Mouse (Mus musculus) embryonic facial prominence, embryonic 15.5 days (tissue): ENCODE data around the gene Cnnm3. TPM values are rescaled to one million over a fixed set of nuclear protein-coding genes. Genes with fewer than 3 reads are reported as not detected.

ENCODE experiments used
- ATAC-seq: fragments of 200-750 bp; cut with Nextera tagmentation; 2 replicates; pipeline ENCODE4 v1.8.0; 2017; ENCODE audit warnings: low read depth, moderate TSS enrichment; ENCODE audit not compliant: insufficient number of reproducible peaks, low FRiP score, low TSS enrichment
- H3K27ac ChIP-seq: fragments of 300-500 bp; sonication (generic); replicated peaks from 2 replicates; pipeline ENCODE4 v1.5.1; 2015; ENCODE audit warnings: mild to moderate bottlenecking, inconsistent platforms
- H3K27me3 ChIP-seq: fragments of 300-500 bp; sonication (generic); 2 replicates; pipeline ENCODE4 v1.6.1; 2015; ENCODE audit warnings: inconsistent platforms
- H3K36me3 ChIP-seq: fragments of 300-500 bp; sonication (generic); 2 replicates; pipeline ENCODE4 v1.6.1; 2015; ENCODE audit warnings: mild to moderate bottlenecking, inconsistent platforms
- H3K4me1 ChIP-seq: fragments of 300-500 bp; sonication (generic); 2 replicates; pipeline ENCODE4 v1.6.1; 2015; ENCODE audit warnings: inconsistent platforms
- H3K4me2 ChIP-seq: fragments of 300-500 bp; sonication (generic); replicated peaks from 2 replicates; pipeline ENCODE4 v1.6.1; 2015; ENCODE audit warnings: mild to moderate bottlenecking, inconsistent platforms
- H3K4me3 ChIP-seq: fragments of 300-500 bp; sonication (generic); replicated peaks from 2 replicates; pipeline ENCODE4 v1.5.1; 2015; ENCODE audit warnings: mild to moderate bottlenecking, inconsistent platforms
- H3K9ac ChIP-seq: fragments of 300-500 bp; sonication (generic); 2 replicates; pipeline ENCODE4 v1.6.1; 2015; ENCODE audit warnings: inconsistent platforms
- H3K9me3 ChIP-seq: fragments of 300-500 bp; sonication (generic); replicated peaks from 2 replicates; pipeline ENCODE4 v1.6.1; 2016; ENCODE audit warnings: inconsistent platforms
- WGBS: fragments of 180-500 bp; shearing (Covaris S2); methylation state at CpG from one replicate; pipeline ENCODE4 v1.1.7; 2015; 5-methylcytosine and 5-hydroxymethylcytosine counted together
- polyA plus RNA-seq: library from polyadenylated mRNA; unstranded; fragments of >200 nt; fragmentation: Nextera tagmentation; extraction: Ambion mirVana; gene quantifications from 2 replicates; pipeline ENCODE4 v1.2.1, GENCODE M21; 2015

The Cnnm3 gene
- polyA plus RNA-seq, 1 experiment from 2014 or later, result 3.8 TPM

DNA sequence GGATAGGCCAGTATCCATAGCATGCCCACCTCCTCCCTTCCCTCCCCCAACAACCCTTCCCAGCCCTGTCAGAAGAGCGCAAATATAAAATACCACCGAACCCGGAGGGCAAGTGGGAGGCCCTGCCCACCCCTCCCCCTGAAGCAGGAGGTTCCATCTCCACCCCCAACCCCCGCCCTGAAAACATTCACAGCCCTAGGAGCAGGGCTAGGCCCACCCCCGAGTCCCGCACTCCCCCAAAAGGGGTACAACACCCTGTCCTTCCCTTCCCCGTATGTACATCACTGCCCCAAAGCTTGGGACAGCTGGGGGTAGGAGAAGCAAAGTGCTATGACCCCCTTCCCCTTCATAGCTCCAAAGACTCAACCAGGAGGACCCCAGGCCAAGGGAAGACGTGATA is 37.1 kb downstream of the Cnnm3 start:
- Histone ChIP-seq H3K9ac (no peak overlapping the region), H3K36me3 (peaks cover 52% of the 10 kb centered on the region), H3K4me3 (no peak overlapping the region), H3K27me3 (no peaks in the 10 kb centered on the region), H3K9me3 (no peaks in the 10 kb centered on the region), H3K4me2 (peak overlapping the region; percentile 12; the same call in 1 of the 2 replicates), H3K4me1 (peaks cover 50% of the 10 kb centered on the region), H3K27ac (peak overlapping the region; percentile 81)
- WGBS, result 19% methylated on average over 8 of the region's 8 CpGs
- no peak for ATAC-seq

DNA sequence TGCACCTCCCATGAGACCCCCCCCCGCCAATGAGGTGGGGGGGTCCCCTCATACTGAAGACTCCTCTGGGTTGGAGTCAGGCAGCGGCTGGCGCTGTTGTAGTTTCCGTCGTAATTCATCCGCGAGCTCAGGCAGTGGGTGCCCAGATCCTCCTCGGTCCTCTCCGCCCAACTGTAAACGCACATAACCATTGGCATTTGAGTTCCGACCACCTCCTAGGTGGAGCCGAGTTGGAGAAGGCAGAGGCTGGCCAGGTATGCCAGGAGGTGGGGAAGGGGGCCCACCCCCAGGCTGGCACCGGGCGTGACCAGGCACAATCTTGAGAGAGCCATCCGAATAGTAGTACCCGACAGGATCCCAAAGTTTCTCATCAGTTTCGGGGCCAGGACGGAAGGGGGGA is 37.8 kb downstream of the Cnnm3 start:
- no peak for ATAC-seq
- Histone ChIP-seq H3K27me3 (no peaks in the 10 kb centered on the region), H3K4me1 (peaks cover 57% of the 10 kb centered on the region), H3K27ac (peak overlapping the region; percentile 81; the same call in 1 of the 2 replicates), H3K9me3 (no peaks in the 10 kb centered on the region), H3K4me2 (peak overlapping the region; percentile 12; the same call in 1 of the 2 replicates), H3K36me3 (peaks cover 60% of the 10 kb centered on the region), H3K4me3 (no peak overlapping the region), H3K9ac (0 out of 2 replicates have a peak overlapping the region, but pooled peaks have one; percentile 6)
- 70% methylated on average over 18 of the region's 18 CpGs for WGBS

DNA sequence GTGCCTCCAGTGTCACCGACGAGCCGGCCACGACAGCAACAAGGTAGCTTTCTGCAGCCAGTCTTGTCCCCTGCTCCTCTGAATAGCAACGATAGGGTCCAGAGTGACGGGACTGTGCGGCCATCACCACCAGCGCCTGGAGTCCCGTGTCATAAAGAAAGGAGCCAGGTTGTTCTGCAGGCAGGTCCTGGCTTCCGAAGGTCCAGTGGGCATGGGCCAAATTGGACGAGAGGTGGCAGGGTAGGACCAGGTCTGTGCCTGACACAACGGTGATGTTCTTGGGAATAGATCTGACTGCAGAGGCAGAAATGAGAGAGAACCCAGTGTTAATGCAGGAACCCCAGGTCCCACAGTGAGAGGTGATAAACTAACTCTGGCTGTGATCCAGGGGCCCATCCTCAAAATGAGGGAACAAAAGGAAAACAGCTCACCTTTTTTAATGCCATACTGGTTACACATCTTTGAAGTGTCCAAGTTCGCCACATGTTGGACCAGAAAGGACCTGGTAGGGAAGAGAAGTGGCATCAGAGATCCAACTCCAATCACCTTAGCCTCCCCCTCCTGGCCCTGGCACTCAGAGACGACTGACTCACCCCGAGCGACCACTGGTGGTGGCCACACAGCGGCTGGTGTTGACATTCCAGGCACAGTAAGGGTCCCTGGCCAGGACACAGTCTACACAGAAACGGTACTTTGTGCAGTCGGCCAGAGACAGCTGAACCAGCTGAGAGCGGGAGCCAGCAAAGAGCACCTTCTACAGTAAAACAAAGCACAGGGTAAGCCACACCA is 38.6 kb downstream of the Cnnm3 start:
- peaks cover 65% of the 10 kb centered on the region for H3K4me1 ChIP-seq
- no peak for ATAC-seq

DNA sequence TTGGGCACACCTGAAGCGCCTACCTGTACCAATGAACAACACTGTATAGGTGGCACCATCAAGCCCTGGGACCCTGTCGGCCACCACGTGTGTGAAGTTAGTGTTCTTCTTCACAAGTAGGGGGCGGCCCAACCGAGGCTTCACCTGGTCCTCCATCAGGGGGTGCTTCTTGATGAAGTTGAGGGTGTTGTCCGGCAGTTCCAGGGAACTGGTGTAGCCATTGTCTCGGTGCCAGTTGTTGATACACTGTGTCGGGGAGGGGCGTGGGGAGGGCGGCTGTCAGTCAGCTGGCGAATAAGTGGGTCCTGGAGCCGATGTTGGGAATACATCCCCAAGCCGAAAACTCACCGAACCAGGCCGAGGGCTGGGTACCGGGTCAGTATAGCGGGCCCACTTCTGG is 40.2 kb downstream of the Cnnm3 start:
- 85% methylated on average over 17 of the region's 17 CpGs for WGBS
- Histone ChIP-seq H3K4me3 (no peak overlapping the region), H3K36me3 (peaks cover 66% of the 10 kb centered on the region), H3K27ac (no peak overlapping the region), H3K4me1 (peaks cover 65% of the 10 kb centered on the region), H3K27me3 (no peaks in the 10 kb centered on the region), H3K4me2 (no peak overlapping the region), H3K9ac (no peak overlapping the region), H3K9me3 (no peaks in the 10 kb centered on the region)
- ATAC-seq, result no peak

More for the DNA sequence above, 38.6 kb downstream of the Cnnm3 start:
- WGBS, result 81% methylated on average over 20 of the region's 20 CpGs
- Histone ChIP-seq H3K27ac (0 out of 2 replicates have a peak overlapping the region, but pooled peaks have one; percentile 81), H3K27me3 (no peaks in the 10 kb centered on the region), H3K4me3 (no peak overlapping the region), H3K9me3 (no peaks in the 10 kb centered on the region), H3K36me3 (peaks cover 66% of the 10 kb centered on the region), H3K9ac (no peak overlapping the region), H3K4me2 (no peak overlapping the region)

DNA sequence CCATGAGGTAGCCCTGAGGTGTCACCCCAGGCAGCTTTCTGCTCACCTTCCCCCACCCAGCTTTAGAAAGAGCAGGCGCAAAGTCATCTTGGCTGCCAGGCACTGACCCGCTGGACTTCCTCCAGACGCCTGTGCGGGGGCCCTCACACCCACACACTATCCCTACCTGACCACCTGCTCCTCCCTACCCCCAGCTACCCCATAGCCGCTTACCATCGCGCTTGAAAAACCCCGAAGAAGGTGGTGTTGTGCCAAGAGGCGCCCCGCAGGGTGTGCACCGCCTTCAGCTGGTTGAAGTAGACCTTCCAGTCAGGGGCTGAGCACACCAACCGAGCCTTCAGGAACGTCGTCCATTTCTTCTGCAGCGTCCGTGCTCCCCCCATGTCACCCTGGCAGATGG is 40.8 kb downstream of the Cnnm3 start:
- peaks cover 66% of the 10 kb centered on the region for H3K36me3 ChIP-seq
- no peak for ATAC-seq
- no peak overlapping the region for H3K4me3 ChIP-seq
- H3K9ac ChIP-seq, result no peak overlapping the region
- no peak overlapping the region for H3K27ac ChIP-seq
- no peaks in the 10 kb centered on the region for H3K9me3 ChIP-seq
- H3K4me1 ChIP-seq, result peaks cover 62% of the 10 kb centered on the region
- H3K4me2 ChIP-seq, result no peak overlapping the region
- H3K27me3 ChIP-seq, result no peaks in the 10 kb centered on the region
- 87% methylated on average over 16 of the region's 16 CpGs for WGBS

DNA sequence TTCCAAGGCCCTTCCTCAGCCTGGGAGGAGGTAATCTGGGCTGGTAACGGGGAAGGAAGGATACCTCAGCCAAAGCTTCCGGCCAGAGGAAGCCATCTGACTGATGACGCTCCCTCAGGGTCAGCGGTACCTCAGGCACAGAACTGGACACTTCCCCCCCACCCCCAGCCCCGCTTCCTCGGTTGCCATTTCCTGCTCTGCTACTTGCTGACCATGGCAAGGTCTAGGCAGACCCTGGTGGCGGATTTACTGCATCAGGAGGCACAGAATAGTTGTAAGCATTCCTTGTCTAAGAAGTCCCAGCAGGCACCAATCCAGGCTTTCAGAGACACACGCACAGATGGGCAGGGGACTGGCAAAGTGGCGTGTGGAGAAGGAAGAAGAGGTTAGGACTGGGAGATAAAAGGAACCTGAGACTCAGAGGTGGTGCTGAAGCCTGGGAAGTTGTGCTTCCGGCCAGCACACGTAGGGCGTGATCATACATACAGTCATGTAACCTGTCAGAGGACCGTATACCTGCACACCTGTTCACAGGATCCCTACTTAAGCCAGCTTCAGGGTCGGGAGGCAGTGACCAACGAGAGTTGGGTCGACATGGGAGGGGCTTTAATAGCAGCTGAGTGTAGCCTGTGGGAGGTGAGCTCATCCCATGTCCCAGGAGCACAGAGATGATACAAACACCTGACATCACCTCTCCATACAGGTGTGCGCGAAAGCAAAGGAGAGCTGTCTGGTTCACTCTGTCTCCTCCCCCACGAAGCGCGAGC is 43.1 kb downstream of the Cnnm3 start:
- WGBS, result 62% methylated on average over 21 of the region's 21 CpGs
- no peak for ATAC-seq
- Histone ChIP-seq H3K4me2 (peak overlapping the region; percentile 89), H3K4me3 (peak overlapping the region; percentile 95), H3K36me3 (peaks cover 53% of the 10 kb centered on the region), H3K27ac (peak overlapping the region; percentile 99), H3K9me3 (no peaks in the 10 kb centered on the region), H3K4me1 (peaks cover 54% of the 10 kb centered on the region), H3K9ac (no peak overlapping the region), H3K27me3 (no peaks in the 10 kb centered on the region)

DNA sequence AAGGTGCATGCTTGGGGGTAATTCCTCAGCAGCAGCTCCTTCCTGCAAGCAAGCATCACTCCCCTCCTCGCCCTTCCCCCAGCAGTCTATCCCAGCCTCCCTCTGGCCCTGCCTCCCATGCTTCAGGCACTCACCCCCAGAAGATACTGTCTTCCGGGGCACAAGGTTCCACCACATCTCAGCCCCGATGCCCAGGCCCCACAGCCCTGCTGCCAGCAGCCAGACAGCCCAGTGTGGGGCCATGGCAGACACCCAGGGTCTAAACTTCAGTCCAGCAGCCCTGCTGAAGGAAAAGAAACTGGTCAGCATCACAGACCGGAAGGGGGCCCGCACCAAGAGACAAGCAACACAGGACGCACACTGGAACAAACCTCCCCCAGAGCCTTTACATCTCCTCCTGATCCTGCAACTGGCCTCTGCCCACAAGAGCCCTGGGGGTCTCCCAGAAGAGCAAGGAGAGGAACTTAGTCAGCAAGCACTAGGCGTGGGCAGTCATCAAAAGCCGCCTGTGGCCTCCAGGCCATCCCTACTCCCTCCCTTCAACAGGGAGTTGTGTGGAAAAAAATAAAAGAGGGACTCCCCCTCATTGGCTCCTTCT is 44.2 kb downstream of the Cnnm3 start:
- ATAC-seq, result no peak
- H3K4me1 ChIP-seq, result peaks cover 47% of the 10 kb centered on the region
- WGBS, result 2% methylated on average over 8 of the region's 8 CpGs

DNA sequence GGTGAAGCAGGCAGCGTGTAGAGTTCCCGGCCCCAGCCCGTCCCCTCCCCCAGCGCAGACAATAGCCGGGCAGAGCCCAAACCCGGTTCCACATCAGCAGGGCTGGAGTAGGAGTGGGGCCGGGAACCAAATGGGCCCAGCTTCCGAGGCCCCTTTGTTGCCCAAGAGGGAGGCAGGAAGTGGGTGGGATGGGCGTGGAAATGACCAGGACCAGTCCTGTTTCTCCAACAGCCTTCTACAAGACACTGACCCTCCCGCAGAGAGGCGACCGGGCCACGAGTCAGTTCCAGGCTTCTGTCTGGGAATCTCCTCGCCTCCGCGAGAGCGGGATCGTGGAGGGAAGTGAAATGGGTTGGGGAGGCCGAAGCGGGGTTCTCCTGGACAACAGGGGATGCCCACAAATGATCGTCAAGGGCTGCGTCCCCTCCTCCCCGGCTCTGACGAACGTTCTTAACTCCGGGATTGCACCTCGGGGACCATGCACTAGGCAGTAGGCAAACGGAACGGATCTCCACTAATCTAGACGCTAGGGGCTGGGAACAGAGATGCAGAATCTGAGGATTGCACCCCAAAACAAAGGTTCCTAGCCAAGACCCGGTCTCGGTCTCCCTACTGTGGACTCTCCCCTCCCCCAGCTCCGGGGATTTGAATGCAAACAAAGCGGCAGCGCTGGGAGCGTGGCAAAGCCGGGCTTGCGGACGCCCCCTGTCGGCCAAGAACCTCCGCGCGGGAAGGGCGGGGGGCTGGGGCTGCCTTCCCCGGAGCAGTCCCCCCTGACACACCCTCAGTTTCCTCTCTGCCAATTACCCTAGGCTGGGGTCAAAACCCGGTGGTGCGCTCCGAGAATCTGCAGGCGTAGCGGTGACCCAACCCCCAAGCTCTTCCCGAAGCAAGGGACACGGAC is 45.1 kb downstream of the Cnnm3 start:
- H3K27ac ChIP-seq, result peak overlapping the region; percentile 99
- no peaks in the 10 kb centered on the region for H3K9me3 ChIP-seq
- H3K4me2 ChIP-seq, result peak overlapping the region; percentile 89
- H3K4me1 ChIP-seq, result peaks cover 45% of the 10 kb centered on the region
- peak overlapping the region; percentile 93 for H3K9ac ChIP-seq
- H3K27me3 ChIP-seq, result no peaks in the 10 kb centered on the region
- WGBS, result under 1% methylated on average over 49 of the region's 52 CpGs
- peak overlapping the region; percentile 95 for H3K4me3 ChIP-seq
- H3K36me3 ChIP-seq, result peaks cover 34% of the 10 kb centered on the region
- ATAC-seq, result peak; percentile 84

More for the DNA sequence above, 44.2 kb downstream of the Cnnm3 start:
- Histone ChIP-seq H3K27ac (peak overlapping the region; percentile 99), H3K36me3 (peaks cover 43% of the 10 kb centered on the region), H3K4me2 (peak overlapping the region; percentile 89), H3K9me3 (no peaks in the 10 kb centered on the region), H3K4me3 (peak overlapping the region; percentile 95), H3K27me3 (no peaks in the 10 kb centered on the region), H3K9ac (peak overlapping the region; percentile 93)

DNA sequence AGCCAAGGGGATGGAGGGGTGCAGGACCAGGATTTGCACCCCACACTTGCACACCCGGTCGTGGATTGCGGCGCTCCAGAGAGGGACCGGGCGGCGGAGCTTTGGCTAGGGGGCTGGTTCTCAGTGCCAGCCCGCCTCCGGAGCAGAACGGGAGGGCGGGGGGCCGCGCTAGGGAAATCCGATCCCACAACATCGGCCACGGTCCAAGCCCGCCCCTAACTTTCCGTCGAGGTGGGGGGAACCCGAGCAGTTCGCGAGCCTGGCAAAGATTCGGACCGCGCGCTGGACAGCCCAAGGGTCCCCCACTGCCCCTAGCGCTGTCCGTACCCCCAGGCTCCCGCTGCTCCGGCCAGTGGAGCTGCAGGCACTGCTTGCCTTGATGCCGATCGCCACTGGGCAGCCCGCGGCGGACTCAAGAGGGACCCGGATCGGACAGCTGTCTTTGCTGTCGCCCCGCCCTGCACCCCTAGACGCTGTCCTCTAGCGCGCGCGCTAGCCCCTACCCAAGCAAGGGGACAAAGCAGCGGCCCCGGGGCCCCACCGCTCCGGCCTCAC is 45.9 kb downstream of the Cnnm3 start:
- H3K4me1 ChIP-seq, result peaks cover 45% of the 10 kb centered on the region
- peak overlapping the region; percentile 95 for H3K4me3 ChIP-seq
- no peaks in the 10 kb centered on the region for H3K9me3 ChIP-seq
- ATAC-seq, result peak; percentile 87
- no peaks in the 10 kb centered on the region for H3K27me3 ChIP-seq
- H3K27ac ChIP-seq, result peak overlapping the region; percentile 99
- peaks cover 26% of the 10 kb centered on the region for H3K36me3 ChIP-seq
- H3K4me2 ChIP-seq, result peak overlapping the region; percentile 89
- peak overlapping the region; percentile 93 for H3K9ac ChIP-seq
- WGBS, result under 1% methylated on average over 48 of the region's 48 CpGs
